Mouse (Mus musculus): ENCODE measurements at regions not wholly inside any gene's neighbourhood (a gene's known extent, or its start where the extent isn't known, plus 50 kb on each side); places are given as distances from the start of the nearest gene placed in this dataset.

DNA sequence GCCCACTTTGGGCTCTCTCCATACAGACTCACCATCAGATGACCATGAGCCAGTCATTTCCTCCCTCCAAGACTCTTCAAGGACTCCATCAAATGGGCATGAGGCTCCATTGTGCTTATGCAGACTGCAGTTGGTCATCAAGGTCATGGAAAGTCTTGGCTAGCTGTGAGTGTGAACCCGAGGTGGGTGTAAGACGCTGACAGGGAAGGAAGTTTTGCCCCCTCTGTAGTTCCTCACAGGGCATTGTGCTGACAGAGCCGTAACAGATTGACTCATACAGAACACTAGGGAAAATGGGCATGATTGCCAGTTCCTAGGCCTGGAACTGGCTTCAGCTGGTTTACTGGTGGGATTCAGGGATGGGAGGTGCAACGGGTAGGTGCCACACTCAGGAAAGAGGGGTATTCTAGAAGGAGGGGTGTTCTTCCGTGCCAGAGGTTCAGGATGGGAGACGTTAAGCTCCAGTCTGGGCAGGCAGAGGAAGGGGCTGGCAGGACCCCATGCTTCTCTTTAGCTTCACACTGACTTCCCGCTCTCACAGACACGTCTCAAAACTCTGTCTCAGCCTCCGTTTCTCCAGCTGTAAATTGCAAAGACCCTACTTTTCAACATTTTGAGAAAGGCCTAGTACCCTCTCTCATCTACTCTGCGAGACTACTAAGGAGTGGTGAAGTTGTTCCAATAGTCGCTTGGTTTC lies 228.4 kb upstream of the Tprg start:
- Histone ChIP-seq H3K36me3 (ENCODE audit: control insufficient read depth, insufficient read depth, low read length) (no peaks in the 10 kb centered on the region), H3K4me1 (ENCODE audit: control insufficient read depth, insufficient read depth, low read length) (peaks cover 19% of the 10 kb centered on the region), H3K4me3 (replicated peaks; ENCODE audit: low read length) (peak overlapping the region; percentile 56), H3K27ac (ENCODE audit: low read length) (peak overlapping the region; percentile 98), H3K9ac (ENCODE audit: low read length) (peak overlapping the region; percentile 79), H3K9me3 (replicated peaks; ENCODE audit: control insufficient read depth, low read length) (no peaks in the 10 kb centered on the region), H3K4me2 (ENCODE audit: low read depth, low read length) (peak overlapping the region; percentile 60), H3K27me3 (ENCODE audit: control insufficient read depth, insufficient read depth, low read length) (no peaks in the 10 kb centered on the region)
- WGBS: 44% methylated on average over 11 of the region's 11 CpGs
- no peak for ATAC-seq (ENCODE audit: insufficient read depth, low FRiP score)

DNA sequence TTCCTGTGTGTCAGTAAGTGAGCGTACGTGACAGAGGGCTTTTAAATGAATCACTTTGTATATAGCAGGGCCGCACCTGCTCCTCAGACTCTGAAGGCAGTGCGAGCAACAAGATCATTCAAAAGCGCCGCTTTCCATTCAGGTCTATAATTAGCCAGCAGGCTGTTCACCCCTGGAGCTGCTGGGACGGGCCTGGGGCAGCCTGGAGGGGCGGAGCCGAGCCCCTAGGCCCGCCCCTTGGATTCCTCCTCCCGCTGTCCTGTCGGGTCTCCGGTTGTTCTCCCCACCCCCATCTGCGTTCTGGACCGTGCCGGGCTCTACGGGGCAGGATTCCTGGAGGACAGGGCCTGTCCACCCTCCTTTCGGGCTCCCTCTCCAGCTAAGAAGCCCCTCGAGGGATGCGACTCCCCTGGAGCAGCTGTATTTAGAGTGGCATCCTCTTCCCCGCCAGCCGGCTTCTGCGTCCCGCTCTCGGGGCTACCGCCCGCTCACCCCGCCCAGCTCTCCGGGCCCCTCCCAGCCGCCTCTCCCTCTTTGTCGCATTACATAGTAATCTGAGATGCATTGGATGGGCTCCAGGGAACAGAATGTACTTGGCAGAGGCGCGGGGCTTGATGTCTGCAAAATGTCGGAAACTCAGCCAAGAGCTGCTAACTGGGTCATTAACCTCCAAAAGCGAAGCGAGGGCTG lies 227.7 kb upstream of the Tprg start:
- under 1% methylated on average over 36 of the region's 36 CpGs for WGBS

DNA sequence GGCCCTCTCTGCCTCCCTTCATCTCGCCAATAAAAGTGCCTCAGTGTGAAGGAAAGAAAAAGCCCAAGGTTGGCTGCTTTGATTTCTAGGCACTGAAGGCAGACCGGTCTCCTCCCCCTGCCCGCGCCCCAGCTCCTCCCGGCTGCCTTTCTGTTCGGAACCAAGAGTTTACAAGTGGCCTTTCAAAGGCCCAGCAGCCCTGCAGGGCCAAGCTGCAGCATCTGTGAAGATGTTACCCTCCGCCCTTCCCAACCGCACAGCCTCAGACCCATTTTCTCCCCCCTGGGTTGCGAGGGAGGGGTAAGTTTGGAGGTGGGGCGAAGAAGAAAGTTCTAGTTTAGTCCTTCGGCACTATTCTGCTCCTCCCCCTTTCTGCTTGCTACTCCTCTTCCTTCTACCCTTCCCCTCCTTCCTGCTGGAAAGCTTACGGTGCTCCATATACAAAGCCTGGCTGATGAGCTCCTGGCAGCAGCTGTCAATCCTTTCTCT lies 227.1 kb upstream of the Tprg start:
- Histone ChIP-seq H3K27ac (ENCODE audit: low read length) (peak overlapping the region; percentile 98), H3K27me3 (ENCODE audit: control insufficient read depth, insufficient read depth, low read length) (no peaks in the 10 kb centered on the region), H3K36me3 (ENCODE audit: control insufficient read depth, insufficient read depth, low read length) (no peaks in the 10 kb centered on the region), H3K4me3 (replicated peaks; ENCODE audit: low read length) (peak overlapping the region; percentile 56), H3K9me3 (replicated peaks; ENCODE audit: control insufficient read depth, low read length) (no peaks in the 10 kb centered on the region), H3K4me2 (ENCODE audit: low read depth, low read length) (peak overlapping the region; percentile 60), H3K9ac (ENCODE audit: low read length) (peak overlapping the region; percentile 79), H3K4me1 (ENCODE audit: control insufficient read depth, insufficient read depth, low read length) (peaks cover 19% of the 10 kb centered on the region)
- WGBS: 1% methylated on average over 12 of the region's 12 CpGs
- ATAC-seq (ENCODE audit: insufficient read depth, low FRiP score): peak; percentile 57

More for the DNA sequence above, 227.7 kb upstream of the Tprg start:
- H3K36me3 ChIP-seq (ENCODE audit: control insufficient read depth, insufficient read depth, low read length): no peaks in the 10 kb centered on the region
- no peaks in the 10 kb centered on the region for H3K9me3 ChIP-seq (replicated peaks; ENCODE audit: control insufficient read depth, low read length)
- peak overlapping the region; percentile 98 for H3K27ac ChIP-seq (ENCODE audit: low read length)
- H3K27me3 ChIP-seq (ENCODE audit: control insufficient read depth, insufficient read depth, low read length): no peaks in the 10 kb centered on the region
- H3K4me3 ChIP-seq (replicated peaks; ENCODE audit: low read length): peak overlapping the region; percentile 56
- peaks cover 19% of the 10 kb centered on the region for H3K4me1 ChIP-seq (ENCODE audit: control insufficient read depth, insufficient read depth, low read length)
- ATAC-seq (ENCODE audit: insufficient read depth, low FRiP score): peak; percentile 95
- H3K9ac ChIP-seq (ENCODE audit: low read length): peak overlapping the region; percentile 79
- peak overlapping the region; percentile 60 for H3K4me2 ChIP-seq (ENCODE audit: low read depth, low read length)

DNA sequence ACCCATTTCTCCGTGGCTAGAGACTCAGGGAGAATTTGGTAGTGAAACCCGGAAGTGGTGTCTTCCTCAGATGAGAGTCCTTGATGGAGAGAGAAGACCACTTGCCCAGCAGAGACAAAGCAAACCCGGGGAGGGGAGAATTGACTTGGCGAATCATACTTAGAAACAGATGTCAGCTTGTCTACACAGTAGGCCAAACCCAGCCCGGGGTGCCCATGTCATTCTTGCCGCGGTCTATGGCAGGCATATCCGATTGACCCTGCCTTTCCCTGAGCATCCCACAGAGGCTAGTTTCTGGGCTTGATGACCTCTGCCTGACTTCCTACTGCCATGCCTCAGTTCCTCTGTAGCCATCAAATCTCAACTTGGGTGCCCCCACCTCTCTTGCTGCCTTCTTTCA lies 226.4 kb upstream of the Tprg start:
- no peaks in the 10 kb centered on the region for H3K27me3 ChIP-seq (ENCODE audit: control insufficient read depth, insufficient read depth, low read length)
- H3K4me3 ChIP-seq (replicated peaks; ENCODE audit: low read length): no peak overlapping the region
- H3K4me1 ChIP-seq (ENCODE audit: control insufficient read depth, insufficient read depth, low read length): peaks cover 19% of the 10 kb centered on the region
- H3K4me2 ChIP-seq (ENCODE audit: low read depth, low read length): peak overlapping the region; percentile 60; the same call in 1 of the 2 replicates
- no peak overlapping the region for H3K9ac ChIP-seq (ENCODE audit: low read length)
- 88% methylated on average over 8 of the region's 8 CpGs for WGBS
- H3K27ac ChIP-seq (ENCODE audit: low read length): peak overlapping the region; percentile 98
- no peaks in the 10 kb centered on the region for H3K9me3 ChIP-seq (replicated peaks; ENCODE audit: control insufficient read depth, low read length)
- no peaks in the 10 kb centered on the region for H3K36me3 ChIP-seq (ENCODE audit: control insufficient read depth, insufficient read depth, low read length)
- no peak for ATAC-seq (ENCODE audit: insufficient read depth, low FRiP score)

DNA sequence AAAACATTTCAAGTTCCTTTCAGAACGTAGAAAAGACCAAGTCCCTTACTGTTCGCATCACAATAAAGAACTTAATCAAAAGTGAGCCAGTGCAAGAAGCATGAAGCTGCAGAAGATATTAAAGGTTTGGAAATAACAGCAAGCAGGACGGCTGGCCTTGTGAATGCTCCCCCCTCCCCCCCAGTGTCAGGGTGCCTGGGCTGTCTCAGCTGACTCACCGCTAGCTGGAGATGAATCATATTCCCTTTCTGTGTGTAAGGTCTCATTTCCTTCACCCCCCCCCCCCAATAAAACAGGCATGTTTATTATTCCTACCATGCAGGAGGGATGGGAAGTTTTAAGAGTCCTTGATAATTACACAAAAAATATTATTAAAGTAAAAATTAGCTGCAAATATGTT lies 225.0 kb upstream of the Tprg start:
- WGBS: 54% methylated on average over 4 of the region's 4 CpGs
- peaks cover 24% of the 10 kb centered on the region for H3K4me1 ChIP-seq (ENCODE audit: control insufficient read depth, insufficient read depth, low read length)
- H3K4me3 ChIP-seq (replicated peaks; ENCODE audit: low read length): no peak overlapping the region
- no peaks in the 10 kb centered on the region for H3K27me3 ChIP-seq (ENCODE audit: control insufficient read depth, insufficient read depth, low read length)
- H3K9ac ChIP-seq (ENCODE audit: low read length): no peak overlapping the region
- H3K36me3 ChIP-seq (ENCODE audit: control insufficient read depth, insufficient read depth, low read length): no peaks in the 10 kb centered on the region
- no peaks in the 10 kb centered on the region for H3K9me3 ChIP-seq (replicated peaks; ENCODE audit: control insufficient read depth, low read length)
- ATAC-seq (ENCODE audit: insufficient read depth, low FRiP score): no peak
- no peak overlapping the region for H3K4me2 ChIP-seq (ENCODE audit: low read depth, low read length)
- no peak overlapping the region; the same call in 1 of the 2 replicates for H3K27ac ChIP-seq (ENCODE audit: low read length)

DNA sequence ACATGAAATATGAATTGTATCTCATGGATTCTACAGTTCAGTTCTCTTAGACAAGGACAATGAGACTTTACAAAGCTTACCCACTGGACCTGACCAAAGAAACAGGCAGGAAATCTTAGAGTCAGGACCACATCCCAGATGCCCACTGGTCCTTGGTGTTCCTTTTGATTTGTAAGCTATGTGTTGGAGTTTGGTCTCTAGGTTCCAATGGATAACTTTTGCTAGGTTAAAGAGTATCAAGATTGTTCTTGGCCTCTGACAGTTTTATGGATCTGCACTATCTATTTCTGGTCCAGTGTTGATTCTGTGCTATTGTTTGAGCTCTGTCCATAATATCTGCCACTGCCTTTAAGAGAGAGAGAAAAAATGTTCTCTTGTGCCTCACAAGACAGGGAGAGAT lies 222.6 kb upstream of the Tprg start:
- Histone ChIP-seq H3K36me3 (ENCODE audit: control insufficient read depth, insufficient read depth, low read length) (no peaks in the 10 kb centered on the region), H3K4me2 (ENCODE audit: low read depth, low read length) (no peak overlapping the region), H3K4me1 (ENCODE audit: control insufficient read depth, insufficient read depth, low read length) (peaks cover 19% of the 10 kb centered on the region), H3K27ac (ENCODE audit: low read length) (no peak overlapping the region), H3K9ac (ENCODE audit: low read length) (no peak overlapping the region), H3K27me3 (ENCODE audit: control insufficient read depth, insufficient read depth, low read length) (no peaks in the 10 kb centered on the region), H3K9me3 (replicated peaks; ENCODE audit: control insufficient read depth, low read length) (no peaks in the 10 kb centered on the region), H3K4me3 (replicated peaks; ENCODE audit: low read length) (no peak overlapping the region)
- ATAC-seq (ENCODE audit: insufficient read depth, low FRiP score): no peak

DNA sequence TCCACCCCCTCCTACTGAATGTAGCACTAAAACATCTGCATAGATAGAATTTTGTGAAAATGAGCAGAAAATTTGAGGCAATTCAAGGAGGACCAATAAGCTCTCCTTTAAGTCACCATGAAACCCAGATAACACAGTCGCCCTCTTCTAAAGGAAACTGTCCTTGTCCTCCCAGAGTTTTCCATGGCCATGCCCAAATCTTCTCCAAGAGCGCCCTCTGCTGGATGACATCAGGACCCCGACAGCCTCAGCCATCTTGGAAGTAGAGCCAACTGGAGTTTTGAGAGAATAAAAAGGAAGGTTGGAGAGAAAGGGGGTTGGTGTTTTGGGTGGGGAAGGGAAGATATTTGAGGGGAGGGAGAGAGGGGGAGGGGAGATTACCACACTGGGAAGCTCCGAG lies 222.1 kb upstream of the Tprg start:
- H3K4me1 ChIP-seq (ENCODE audit: control insufficient read depth, insufficient read depth, low read length): peaks cover 19% of the 10 kb centered on the region
- no peaks in the 10 kb centered on the region for H3K9me3 ChIP-seq (replicated peaks; ENCODE audit: control insufficient read depth, low read length)
- no peak overlapping the region for H3K4me2 ChIP-seq (ENCODE audit: low read depth, low read length)
- H3K27ac ChIP-seq (ENCODE audit: low read length): no peak overlapping the region
- no peak overlapping the region for H3K9ac ChIP-seq (ENCODE audit: low read length)
- 20% methylated on average over 4 of the region's 4 CpGs for WGBS
- H3K36me3 ChIP-seq (ENCODE audit: control insufficient read depth, insufficient read depth, low read length): no peaks in the 10 kb centered on the region
- no peak for ATAC-seq (ENCODE audit: insufficient read depth, low FRiP score)
- H3K4me3 ChIP-seq (replicated peaks; ENCODE audit: low read length): no peak overlapping the region
- no peaks in the 10 kb centered on the region for H3K27me3 ChIP-seq (ENCODE audit: control insufficient read depth, insufficient read depth, low read length)

DNA sequence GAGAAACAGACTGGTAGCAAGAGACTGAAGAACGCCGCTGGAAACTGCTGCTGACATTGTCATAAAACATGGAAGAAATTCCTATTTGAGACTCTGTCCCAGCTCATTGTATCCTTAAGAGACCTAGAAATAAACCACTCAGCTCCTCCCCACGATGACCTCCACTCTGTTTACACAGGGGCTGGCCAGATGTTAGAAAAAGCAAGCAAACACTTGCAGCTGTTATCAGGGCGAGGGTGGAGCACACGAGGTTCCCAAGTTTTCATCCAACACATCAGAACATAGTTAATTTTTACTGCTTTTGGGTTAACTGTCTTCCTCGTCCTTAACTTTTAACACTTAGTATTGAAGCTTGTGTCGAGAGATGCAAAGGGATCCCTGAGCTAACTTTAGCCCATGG lies 219.8 kb upstream of the Tprg start:
- WGBS: 30% methylated on average over 7 of the region's 7 CpGs
- Histone ChIP-seq H3K4me1 (ENCODE audit: control insufficient read depth, insufficient read depth, low read length) (peaks cover 12% of the 10 kb centered on the region), H3K36me3 (ENCODE audit: control insufficient read depth, insufficient read depth, low read length) (no peaks in the 10 kb centered on the region), H3K9ac (ENCODE audit: low read length) (no peak overlapping the region), H3K27me3 (ENCODE audit: control insufficient read depth, insufficient read depth, low read length) (no peaks in the 10 kb centered on the region), H3K27ac (ENCODE audit: low read length) (peak overlapping the region; percentile 34; the same call in 1 of the 2 replicates), H3K9me3 (replicated peaks; ENCODE audit: control insufficient read depth, low read length) (no peaks in the 10 kb centered on the region), H3K4me3 (replicated peaks; ENCODE audit: low read length) (no peak overlapping the region), H3K4me2 (ENCODE audit: low read depth, low read length) (no peak overlapping the region)
- peak; percentile 60; the same call in 1 of the 2 replicates for ATAC-seq (ENCODE audit: insufficient read depth, low FRiP score)

Data from stomach, embryonic 16.5 days (tissue).